Mouse (Mus musculus) urinary bladder, postnatal 14 days (tissue): ENCODE data around the gene 9130230L23Rik.

Experiments used
- DNase-seq: peaks from one replicate; pipeline ENCODE4 v3.0.0; 2021; ENCODE audit warnings: low spot score

The 9130230L23Rik gene

DNA sequence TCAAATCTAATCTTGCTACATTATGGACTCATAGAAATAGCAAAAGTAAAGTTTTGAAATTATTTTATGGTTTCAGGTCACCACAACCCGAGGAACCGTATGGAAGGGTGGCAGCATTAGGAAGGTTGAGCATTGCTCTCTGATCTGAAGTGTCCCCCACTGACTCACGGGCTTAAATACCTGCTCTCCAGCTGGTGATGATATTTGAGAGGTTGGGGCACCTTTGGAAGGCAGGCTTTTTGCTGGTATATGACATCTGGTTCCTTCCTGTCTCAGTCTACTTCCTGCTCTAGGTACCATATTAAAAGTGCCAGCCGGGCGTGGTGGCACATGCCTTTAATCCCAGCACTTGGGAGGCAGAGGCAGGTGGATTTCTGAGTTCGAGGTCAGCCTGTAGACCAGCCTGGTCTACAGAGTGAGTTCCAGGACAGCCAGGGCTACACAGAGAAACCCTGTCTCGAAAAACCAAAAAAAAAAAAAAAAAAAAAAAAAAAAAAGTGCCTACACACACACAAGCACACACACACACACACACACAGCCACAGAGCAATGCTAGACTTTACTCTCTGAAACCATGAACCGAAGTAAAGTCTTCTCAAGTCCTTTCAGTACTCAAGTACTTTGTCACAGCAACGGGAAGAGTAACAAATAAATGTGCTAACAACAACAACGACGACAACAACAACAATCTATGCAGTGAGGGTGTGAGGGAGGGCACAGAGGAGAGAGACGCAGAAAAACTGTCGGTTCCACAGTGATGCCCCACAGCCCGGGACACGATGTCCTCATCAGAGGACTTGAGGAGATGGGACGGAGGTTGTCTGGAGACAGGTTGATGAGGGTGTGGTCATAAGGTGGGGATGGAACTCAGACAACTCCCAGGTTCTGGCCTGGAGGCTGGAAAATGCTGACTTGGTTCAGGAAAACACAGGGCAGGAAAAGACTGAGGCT is 49.7 kb downstream of the 9130230L23Rik start:
- no peak for DNase-seq

- DNase-seq = no peak
Observed at GRCm38 (mm10) chr5:65951513-65951909, 52.6 kb downstream of the 9130230L23Rik start.

DNA sequence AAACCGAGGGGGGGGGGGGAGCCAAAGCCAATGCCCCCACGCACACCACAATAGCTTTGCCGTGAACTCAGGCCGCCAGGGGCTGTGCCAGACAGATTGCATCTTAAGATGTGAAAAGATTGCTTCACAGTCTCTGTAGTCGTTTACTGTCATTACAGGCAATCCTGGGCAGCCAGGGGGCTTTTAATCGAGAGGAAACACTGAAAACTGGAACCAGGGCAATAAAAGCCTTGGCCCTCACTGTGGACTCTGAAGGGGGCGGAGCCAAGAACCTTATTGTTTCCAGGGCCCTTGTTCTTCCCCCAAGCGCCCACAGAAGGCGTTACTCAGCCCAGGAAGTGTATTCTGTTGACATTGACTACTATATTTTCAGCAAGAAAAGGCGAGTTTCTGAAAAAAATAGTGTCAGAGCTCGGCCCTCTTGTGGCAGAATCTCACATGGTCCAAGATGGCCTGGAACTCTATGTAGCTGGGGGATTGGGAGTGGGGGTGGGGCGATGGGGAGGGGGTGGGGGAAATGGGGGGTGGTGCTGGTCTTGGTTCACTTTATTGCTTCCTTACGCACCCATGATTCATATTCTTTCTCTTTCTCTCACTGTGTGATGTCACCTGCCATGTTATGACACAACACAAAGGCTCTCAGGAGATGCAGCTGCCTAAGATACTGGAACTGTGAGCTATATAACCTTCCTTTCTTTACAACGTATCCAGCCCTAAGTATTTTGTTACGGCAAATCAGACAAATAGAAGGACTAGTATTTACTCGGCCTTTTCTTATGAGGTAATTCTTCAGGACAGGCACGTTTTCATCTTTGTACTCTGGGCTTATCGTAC is 53.2 kb downstream of the 9130230L23Rik start:
- no peak for DNase-seq

GRCm38 (mm10) chr5:65950236-65950635 is 53.8 kb downstream of the 9130230L23Rik start:
- no peak for DNase-seq

GRCm38 (mm10) chr5:65949822-65950221 is 54.3 kb downstream of the 9130230L23Rik start:
- no peak for DNase-seq

GRCm38 (mm10) chr5:65941145-65941544 is 62.9 kb downstream of the 9130230L23Rik start:
- DNase-seq = no peak

GRCm38 (mm10) chr5:65937998-65938715 is 65.9 kb downstream of the 9130230L23Rik start:
- DNase-seq = peak; percentile 87

GRCm38 (mm10) chr5:65937011-65937726 is 66.9 kb downstream of the 9130230L23Rik start:
- no peak for DNase-seq

- no peak for DNase-seq
Observed at GRCm38 (mm10) chr5:65934783-65935182, 69.3 kb downstream of the 9130230L23Rik start, which contains the start of gene Chrna9. Chrna9 (plus strand) TSS chr5:65934921.

GRCm38 (mm10) chr5:65933764-65934163 is 70.3 kb downstream of the 9130230L23Rik start:
- no peak for DNase-seq

DNA sequence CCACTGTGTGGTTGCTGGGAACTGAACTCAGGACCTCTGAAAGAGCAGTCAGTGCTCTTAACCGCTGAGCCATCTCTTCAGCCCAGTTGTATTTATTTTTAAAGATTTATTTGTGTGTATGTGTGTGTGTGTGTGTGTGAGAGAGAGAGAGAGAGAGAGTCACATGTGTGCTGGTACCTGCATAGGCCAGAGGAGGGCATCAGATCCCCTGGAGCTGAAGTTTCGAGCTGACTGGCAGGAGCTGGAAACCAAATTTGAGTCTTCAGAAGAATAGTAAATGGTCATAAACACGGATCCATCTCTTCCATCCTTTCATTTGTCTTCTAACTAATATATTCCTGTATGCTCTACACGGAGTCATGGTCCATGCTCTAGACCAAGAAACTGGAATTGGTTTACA is 70.8 kb downstream of the 9130230L23Rik start:
- DNase-seq = no peak

- no peak for DNase-seq
Observed at GRCm38 (mm10) chr5:65930171-65930570, 73.9 kb downstream of the 9130230L23Rik start.
